Mouse (Mus musculus): ENCODE measurements around the gene Doxl2.
A peak's percentile ranks its signal among the peaks of the same experiment; 100 is the strongest.
"Not testable (repeated sequence)": the region's sequence is repeated elsewhere in the genome, so short reads cannot be mapped to it uniquely, and the experiment has no call there.

Gene Doxl2

DNA sequence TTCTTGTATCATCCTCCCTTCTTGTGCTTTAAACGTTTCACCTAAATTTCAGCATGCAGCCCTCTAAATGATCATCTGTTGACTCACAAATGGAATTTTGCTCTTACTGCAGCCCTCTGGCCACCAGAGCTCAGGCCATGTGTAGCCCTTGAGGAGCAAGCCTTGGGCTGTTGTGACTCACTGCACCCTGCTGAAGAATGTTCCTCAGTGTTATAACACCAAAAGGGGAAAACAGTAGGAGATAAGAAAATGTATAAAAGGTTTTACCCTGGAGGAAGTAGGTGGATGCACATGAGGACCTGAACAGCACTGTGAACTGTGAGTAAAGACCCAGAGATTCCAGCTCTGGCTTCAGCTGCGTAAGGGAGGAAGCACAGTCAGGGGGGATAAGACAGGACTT is at the start of gene Doxl2:
Doxl2 (plus strand) TSS at position 301 of the 400 bp plus-strand sequence.
- DNase-seq (ENCODE audit: low spot score in 2 of 2): no peak

DNA sequence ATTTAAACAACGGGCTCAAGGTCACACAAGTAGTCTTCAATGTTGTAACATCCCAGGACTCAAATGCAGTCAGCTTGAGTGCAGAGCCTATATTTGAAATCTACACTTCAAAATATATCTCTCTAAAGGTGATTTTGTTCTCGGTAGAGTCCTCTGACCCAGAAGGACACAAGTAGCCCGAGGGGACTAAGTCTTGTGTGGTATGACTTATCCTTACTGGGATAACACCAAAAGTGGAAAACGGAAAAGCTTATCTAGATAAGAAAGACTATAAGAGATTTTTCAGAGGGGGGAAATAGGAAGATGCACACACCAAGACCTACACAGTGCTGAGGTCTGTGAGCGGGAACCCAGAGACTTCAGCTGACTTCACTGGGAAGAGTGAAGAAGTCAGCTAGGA is 45.2 kb upstream of the Doxl2 start, which contains the start of gene 1600015I10Rik:
1600015I10Rik (plus strand) TSS at position 301 of the 400 bp plus-strand sequence.
- DNase-seq (ENCODE audit: low spot score in 2 of 2): no peak

DNA sequence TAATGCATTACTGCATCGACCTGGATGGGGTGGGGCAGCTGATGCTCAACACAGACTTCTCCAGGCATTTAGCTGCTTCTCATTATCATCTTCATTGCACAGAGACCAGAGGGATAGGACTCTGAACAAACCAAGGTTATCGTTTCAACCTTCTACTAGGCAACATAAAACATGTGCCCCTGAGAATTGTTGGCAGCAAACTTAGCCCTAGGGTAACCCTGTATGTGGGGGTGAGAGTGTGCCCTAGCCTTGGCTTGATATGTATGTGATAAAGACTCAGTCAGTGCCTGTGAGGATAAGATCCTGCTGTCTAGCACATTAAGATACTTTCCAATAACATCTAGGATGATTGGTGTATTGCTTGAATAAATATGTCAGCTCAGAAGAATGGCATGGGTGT is 25.2 kb upstream of the Doxl2 start:
- no peak for DNase-seq (ENCODE audit: low spot score in 2 of 2)

DNA sequence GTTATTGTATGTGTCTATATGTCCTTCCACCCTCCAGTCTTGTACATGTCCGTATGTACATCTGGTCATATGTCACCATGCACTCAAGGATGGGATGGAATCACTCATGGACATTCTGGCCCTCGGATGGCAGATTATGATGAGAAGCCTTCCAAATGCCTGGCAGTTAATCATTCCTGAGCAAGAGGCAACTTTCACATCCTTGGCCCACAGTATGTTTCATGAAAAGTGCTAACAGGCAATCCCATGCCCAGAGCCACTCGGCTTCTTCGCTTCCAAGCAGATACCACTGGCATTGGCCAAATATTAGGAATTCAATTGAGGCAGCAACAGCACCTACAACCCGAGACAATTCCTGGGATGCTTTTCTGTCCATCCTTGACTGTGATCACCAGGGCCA is 24.1 kb upstream of the Doxl2 start:
- DNase-seq (ENCODE audit: low spot score in 2 of 2): no peak

DNA sequence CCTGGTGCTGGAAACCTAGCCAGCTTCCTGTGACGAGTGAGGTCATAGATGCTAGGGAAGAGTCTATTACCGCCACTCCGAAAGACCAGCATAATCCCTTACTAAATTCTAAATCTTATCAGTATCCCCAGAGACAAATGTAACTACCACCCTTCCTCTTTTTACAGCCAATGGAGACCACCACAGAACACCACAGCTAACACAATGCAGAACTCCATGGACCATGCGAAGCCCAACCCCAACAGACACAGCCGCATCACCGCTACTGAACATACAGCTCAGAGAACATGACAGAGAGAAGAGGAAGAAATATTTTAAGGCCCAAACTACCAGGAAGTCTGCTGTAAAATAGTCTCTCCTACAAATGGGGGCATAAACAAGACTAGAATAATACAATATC is 23.1 kb upstream of the Doxl2 start:
- DNase-seq (ENCODE audit: low spot score in 2 of 2): no peak

DNA sequence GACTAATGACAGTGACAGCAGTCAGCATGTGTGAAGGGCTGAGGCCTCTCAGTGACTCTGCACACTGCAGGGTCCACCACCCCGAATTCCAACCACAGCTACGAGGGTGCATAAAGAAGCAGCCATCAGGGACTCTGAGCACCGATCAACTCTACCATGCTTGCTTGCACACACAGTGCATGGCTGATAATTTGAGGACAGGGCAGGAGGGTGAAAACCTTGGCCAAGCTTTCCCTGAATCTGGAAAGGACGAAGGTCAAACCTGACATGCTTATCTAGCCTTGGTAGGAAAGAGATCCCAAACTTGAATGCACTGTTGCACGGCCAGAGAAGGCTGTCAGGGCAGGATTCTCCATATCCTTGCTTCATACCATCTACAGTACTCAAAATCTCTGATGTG is 21.5 kb upstream of the Doxl2 start:
- no peak for DNase-seq (ENCODE audit: low spot score in 2 of 2)

DNA sequence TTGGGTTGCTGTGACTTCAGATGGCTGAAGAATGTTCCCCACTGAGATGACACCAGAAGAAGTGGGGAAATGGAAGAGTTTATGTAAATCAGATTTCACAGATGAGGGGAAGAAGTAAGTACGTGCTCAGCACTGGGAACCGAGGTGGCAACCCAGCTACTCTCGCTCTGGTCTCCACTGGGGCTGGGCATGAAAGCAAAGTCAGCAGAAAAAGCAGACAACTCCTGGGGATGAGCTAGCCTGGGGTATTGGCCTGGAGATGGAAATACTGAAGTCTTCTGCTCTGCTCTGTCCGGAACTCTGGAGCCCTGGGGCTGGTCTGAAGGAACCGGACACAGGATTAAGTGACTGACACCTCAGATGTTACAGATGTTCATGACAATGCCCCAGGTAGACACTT is 20.6 kb upstream of the Doxl2 start:
- DNase-seq (ENCODE audit: low spot score in 2 of 2): no peak

DNA sequence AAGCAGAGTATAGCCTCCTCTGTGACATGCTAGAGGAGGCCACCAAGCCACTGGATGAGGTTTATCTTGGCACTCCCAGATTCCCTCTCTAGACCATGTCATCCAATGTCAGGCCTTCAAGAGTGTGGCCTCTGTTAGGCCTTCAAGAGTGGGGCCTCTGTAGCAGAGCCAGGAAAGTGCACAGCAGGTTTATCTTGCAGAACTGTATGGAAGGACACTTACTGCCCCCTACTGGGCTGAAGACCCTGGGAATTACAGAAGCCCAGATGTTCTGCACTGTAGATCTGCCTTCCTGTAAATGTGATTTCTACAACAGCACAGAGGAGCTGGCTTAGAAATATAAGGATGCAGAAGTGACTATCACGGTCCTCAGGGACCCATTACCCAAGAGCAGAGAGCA is 19.8 kb upstream of the Doxl2 start:
- DNase-seq (ENCODE audit: low spot score in 2 of 2): peak in 1 of 2 experiments; percentile 7

DNA sequence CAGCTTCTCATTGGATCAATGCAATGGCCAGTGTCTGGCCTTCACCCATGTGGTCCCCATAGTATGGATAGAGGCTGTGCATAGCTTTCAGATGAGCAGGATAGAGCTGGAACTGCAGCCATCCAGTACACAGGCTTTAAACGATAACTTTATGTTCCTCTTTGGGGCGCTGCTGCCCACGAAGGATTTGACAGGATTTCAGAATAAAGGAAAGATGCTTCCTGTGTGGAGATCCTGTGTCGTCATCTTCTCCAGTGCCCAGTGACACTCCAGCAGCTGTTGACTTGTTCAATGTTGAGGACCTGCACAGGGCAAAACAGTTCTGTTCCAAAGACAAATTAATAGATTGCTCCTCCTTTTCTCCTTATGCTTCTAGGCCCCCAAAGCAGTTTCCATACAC is 18.0 kb upstream of the Doxl2 start:
- no peak for DNase-seq (ENCODE audit: low spot score in 2 of 2)

DNA sequence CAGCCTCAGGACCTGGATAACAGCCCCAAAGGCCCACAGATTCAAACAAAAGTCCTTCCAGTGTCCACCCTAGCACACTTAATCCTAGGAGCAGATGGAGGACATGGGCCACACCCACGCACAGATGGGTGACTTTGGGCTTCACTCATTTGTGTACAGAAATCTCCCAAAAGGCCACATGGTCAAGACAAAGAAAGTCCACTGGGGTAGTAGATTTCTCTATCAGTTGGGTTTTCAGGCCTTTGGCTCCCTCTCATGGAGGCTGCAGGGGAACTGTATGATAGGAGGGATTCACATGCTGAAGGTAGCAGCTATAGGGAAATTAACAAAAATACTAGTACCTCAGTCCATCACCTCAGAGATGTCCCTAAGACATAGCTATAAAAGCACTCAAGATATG is 16.7 kb upstream of the Doxl2 start:
- DNase-seq (ENCODE audit: low spot score in 2 of 2): no peak

DNA sequence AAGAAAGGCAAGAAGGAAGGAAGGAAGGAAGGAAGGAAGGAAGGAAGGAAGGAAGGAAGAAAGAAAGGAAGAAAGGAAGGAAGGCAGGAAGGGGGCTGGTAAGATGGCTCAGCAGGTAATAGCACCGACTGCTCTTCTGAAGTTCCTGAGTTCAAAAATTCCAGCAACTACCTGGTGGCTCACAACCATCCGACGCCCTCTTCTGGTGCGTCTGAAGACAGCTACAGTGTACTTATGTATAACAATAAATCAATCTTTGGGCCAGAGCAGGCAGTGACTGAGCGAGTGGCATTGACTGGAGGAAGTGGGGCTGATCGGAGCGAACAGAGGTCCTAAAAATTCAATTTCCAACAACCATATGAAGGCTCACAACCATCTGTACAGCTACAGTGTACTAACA is 15.6 kb upstream of the Doxl2 start:
- not testable (repeated sequence) for DNase-seq (ENCODE audit: low spot score in 2 of 2)

DNA sequence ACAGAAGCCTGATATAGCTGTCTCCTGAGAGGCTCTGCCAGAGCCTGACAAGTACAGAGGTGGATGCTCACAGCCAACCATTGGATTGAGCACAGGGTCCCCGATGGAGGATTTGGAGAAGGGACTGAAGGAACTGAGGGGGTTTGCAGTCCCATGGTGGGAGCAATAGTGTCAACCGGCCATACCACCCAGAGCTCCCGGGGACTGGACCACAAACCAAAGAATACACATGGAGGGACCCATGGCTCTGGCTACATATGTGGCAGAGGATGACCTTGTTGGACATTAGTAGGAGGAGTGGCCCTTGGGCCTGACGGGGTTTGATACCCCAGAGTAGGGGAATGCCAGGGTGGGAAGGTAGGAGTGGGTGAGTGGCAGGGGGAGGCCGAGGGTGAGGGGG is 8.1 kb upstream of the Doxl2 start:
- DNase-seq (ENCODE audit: low spot score in 2 of 2): not testable (repeated sequence)

DNA sequence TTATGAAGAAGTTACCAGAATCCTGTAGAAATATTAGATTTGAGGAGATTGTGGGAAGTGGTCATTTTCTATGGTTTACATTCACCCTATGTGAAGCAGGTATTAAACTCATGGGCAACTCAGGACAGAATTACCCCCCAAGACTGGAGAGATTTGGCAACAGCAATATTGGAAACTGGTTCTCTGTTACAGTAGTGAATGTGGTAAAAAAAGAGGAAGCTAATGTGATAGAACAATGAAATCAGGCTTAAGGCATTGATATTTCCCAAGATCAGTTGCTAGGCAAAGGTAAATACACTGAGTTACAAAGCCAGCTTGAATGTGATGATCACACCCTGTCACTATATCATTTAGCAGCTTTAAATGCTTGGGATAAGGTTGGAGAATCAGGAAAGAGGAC is 6.9 kb upstream of the Doxl2 start:
- no peak for DNase-seq (ENCODE audit: low spot score in 2 of 2)

DNA sequence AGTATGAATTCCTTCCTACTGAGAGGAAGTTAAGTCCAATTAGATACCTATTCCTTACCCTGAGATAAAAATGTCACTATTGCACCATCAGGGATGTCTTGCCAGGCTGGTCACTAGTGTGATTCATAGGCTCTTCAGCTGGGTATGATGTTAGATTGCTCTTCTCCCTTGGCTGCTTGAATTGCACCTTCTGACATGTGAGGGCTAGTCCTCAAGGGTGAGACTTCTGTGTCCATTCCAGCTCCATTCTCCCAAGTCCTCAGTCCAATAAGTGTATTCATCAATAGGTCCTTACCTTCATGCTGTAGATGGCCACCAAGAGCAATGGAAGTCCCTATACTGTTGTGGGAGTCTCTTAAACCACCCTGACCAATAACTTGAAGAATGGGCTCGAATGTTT is 4.9 kb downstream of the Doxl2 start:
- DNase-seq (ENCODE audit: low spot score in 2 of 2): no peak

DNA sequence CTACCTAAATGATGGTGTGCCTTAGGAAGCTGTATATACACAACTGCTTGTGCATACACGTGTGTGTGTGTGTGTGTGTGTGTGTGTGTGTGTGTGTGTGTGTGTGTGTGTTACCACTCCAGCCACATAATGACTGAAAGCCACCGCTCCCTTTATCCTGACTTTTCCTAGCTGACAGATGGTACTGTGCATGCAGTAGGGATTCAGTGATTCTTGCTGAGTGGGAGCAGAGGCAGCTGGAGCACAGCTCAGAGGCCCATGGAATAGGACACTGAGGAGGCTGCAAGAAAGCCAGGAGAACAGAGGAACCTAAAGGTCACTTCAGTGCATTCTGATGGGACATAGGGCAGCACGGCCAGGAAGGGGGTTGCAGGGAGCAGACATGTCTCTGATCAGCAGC is 7.5 kb downstream of the Doxl2 start:
- no peak for DNase-seq (ENCODE audit: low spot score in 2 of 2)

DNA sequence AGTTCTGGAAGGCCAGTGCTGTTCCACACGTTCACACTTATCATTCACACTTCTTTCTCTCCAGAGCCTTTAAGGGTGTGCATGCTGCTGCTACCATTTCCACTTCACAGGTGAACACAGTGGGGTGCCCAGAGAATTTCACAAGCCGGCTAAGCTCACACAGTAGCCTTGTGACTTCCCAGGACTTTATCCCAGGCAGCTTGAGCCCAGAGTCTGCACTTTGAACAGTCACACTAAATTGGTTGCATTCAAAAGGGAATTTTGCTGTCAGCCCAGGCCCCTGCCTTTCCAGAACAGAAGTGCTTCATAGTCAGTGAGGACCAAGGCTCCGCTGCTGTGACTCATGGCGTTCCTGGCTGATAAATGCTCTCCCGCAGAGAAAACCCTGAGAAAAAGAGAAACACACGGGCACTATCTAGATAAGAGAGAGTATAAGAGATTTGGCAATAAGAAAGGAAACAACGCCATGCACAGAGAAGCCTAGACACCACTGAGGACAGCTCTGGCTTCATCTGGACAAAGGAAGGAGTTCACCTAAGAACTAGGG is 11.8 kb downstream of the Doxl2 start, which contains the start of gene Svs1:
Svs1 (plus strand) TSS at position 418 of the 547 bp plus-strand sequence.
- no peak for DNase-seq (ENCODE audit: low spot score in 2 of 2)

DNA sequence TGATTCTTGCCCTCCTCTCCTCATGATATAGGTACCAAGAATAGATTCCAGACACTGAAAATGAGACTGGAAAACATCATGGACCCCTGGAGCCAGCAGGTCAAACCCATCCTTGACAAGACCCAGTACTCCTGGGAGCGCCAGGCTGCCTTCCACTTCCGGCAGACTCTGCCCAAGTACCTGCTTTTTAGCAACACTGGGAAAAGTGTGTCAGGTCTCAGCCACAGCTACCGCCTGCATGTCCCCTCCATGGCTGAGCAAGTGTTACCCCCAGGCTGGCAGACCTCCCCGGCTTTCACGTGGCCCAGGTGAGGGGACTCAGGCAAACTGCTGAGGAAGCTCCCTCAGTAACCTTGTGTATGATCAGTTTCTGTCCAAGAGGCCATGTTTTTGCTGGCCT is 15.2 kb downstream of the Doxl2 start:
- DNase-seq (ENCODE audit: low spot score in 2 of 2): no peak

DNA sequence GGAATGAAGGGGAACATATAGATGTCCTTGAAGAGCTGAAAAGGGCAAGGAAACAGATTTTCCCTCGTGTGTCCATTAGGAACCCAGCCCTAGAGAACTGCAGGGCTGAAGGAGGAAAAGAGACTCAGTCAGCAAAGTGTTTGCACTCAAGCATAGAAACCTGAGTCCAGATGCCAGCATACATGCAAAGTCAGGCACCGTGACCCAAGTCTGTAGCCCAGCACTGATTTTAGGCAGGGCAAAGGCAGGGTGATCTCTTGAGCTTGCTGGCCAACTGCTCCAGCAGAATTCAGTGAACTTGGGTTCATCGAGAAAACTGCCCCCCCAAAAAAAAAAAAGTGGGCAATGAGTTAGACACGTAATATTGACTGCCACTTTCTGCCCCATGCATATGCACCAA is 17.2 kb downstream of the Doxl2 start:
- no peak for DNase-seq (ENCODE audit: low spot score in 2 of 2)

DNA sequence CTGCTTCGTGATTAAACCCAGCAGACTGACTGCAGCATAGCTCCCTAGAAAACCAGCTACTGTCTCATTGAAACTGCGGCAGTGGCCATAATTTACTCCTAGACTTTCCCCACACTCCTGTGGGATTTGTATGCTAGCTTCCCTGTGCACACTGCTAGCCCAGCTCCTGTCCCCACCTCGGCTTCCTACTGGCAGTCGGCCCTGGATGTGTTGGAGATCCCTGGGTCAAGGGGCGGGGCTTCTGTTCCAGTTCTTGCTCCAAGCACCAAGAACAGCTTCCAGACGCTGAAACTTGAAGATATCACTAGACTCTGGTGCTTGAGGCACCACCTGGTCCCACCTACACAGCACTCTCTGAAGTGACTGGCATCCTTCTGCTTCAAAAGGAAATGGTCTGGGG is 23.4 kb downstream of the Doxl2 start:
- no peak for DNase-seq (ENCODE audit: low spot score in 2 of 2)

DNA sequence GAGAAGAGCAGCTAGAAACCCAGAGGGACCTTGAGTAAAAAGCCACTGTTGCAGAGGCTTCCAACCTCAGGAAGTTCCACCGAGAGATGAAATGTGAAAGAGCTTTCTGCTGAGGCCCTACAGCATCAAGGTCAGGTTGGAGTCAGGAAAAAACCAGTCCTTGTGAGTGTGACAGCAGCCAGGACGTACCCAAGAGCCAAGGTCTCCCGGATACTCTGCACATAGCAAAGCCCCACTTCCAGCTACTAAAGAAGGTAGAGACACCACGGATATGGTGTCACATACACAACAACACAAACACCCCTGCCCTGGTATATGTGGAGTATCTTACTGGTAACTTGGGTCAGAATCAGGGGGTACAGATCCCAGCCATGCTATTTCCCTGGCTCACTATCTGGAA is 24.0 kb downstream of the Doxl2 start:
- DNase-seq (ENCODE audit: low spot score in 2 of 2): no peak

DNA sequence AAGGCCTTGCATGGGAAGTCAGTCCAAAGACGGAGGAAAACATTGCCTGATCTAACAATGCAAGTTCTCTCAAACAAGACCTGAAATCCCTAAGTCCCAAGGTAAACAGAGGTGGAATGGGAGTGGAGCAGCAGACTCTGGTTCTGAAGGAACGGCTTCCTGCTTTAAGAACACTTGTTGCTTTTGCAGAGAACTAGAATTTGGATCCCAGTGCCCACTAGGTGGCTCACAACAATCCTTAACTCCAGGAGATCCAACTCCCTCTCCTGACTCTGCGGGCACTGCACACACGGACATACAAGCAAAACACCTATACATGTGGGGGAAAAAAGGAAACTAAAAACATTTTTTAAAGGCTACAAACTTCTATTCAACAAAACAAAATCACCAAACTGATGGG is 28.6 kb downstream of the Doxl2 start:
- no peak for DNase-seq (ENCODE audit: low spot score in 2 of 2)

DNA sequence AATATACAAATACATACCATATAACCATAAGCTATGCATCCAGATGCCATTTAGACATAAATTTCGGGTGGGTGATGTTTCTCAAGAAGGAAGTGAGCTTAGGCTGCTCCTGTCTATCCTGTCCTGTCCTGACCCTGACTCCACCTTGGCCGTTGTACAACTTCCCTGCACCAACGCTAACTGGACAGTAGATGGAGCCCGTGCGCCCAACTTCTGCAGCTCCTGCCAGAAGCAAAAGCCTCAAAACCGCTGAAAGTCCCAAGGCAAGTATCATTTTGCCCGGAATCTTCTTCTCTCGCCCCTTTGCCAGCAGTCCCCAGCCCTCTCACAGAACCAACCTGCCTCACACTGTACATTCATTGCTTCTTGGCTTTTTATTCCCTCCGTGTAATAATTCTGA is 33.2 kb downstream of the Doxl2 start:
- peak; percentile 42 to 53 for DNase-seq (ENCODE audit: low spot score in 2 of 2)

DNA sequence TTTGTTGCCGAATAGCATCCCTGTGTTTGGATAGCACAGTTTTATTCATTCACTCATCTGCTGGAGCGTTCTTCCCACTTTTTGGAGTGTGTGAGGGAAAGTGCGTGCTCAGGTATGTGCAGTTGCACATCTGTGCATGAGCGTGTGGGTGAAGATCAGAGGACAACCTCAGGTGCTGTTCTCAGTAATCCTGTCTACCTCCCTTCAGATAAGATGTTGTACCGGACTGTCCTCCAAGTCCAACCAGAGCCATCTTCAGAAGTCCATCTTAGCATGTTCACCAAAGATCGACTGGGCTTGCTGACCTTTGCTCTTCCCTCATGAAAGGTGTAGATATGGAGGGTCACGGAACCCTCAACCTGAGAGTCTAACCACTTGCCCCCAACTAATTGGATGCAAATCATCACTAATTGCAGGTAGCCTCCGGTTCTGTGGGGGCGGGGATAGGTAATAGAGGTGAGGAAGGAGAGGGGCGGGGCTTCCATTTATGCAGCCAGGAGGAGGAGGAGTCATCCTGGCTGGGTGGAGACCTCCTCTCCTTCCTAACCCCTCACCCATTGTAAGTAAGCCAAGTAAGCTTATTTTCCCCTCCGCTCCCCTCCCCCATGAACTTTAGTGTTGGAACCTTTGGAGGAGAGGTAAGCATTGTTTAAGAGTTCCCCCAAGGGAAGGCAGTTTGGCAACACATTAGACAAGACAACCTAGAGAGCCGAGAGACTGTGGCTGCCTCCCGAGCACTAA is 33.8 kb downstream of the Doxl2 start:
- no peak for DNase-seq (ENCODE audit: low spot score in 2 of 2)

DNA sequence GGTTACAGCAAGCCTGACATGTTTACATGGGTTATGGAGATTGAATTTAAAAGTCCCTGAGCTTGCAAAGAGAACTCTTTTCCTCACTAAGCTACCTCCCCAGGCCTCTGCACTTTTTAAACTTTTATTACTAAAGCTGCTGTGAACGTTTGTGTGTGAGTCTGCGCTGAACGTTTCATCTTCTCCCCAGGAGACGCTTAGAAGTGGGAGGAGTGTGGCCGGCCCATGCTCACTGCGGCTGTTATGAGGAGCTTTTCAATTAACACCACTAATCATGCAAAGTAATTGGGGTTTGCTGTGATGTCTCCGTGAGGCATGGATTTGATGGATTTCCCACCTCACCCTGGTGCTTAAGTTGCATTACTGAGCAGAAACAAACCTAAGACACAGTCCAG is 34.4 kb downstream of the Doxl2 start:
- no peak for DNase-seq (ENCODE audit: low spot score in 2 of 2)

Measured in natural killer cell, adult 2 months (primary cell).